Mouse (Mus musculus): ENCODE data around the gene Kdm1b. TPM values are rescaled to one million over a fixed set of nuclear protein-coding genes. Genes with fewer than 3 reads are reported as not detected.

Gene Kdm1b
- polyA plus RNA-seq, 1 experiment from 2014 or later = 21.2 TPM

DNA sequence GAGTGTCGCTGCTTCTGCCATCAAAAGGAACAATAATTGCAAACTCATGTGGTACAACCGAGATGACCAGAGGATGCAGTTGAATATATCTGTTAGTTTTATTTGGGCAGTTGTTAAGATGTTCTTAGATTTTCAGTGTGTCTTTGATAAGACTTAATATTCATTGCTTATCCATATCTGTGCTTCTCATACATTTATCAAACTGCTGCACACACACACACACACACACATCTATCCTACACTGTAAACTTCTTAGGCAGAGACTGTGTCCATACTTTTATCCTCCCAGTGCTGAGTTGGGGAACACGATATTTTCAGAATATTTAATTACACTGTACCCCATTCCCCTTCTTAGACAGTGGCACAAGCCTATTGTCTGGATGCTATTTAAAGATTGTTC is 67.9 kb downstream of the Kdm1b start:
- no peak overlapping the region for H3K4me2 ChIP-seq (ENCODE audit: low read length)
- H3K36me3 ChIP-seq (ENCODE audit: control insufficient read depth, insufficient read depth, low read length) = no peaks in the 10 kb centered on the region
- H3K9ac ChIP-seq (ENCODE audit: low read length) = no peak overlapping the region
- WGBS = 79% methylated on average over 3 of the region's 3 CpGs
- H3K27ac ChIP-seq (ENCODE audit: low read depth, low read length) = no peak overlapping the region
- ATAC-seq (no peak), DNase-seq (ENCODE audit: low spot score) (no peak)
- no peak overlapping the region for H3K4me3 ChIP-seq (ENCODE audit: low read depth, low read length)
- no peaks in the 10 kb centered on the region for H3K27me3 ChIP-seq (replicated peaks; ENCODE audit: control insufficient read depth, insufficient read depth, low read length)
- H3K4me1 ChIP-seq (ENCODE audit: control insufficient read depth, insufficient read depth, low read length) = no peaks in the 10 kb centered on the region
- no peaks in the 10 kb centered on the region for H3K9me3 ChIP-seq (replicated peaks; ENCODE audit: control insufficient read depth, low read length)

DNA sequence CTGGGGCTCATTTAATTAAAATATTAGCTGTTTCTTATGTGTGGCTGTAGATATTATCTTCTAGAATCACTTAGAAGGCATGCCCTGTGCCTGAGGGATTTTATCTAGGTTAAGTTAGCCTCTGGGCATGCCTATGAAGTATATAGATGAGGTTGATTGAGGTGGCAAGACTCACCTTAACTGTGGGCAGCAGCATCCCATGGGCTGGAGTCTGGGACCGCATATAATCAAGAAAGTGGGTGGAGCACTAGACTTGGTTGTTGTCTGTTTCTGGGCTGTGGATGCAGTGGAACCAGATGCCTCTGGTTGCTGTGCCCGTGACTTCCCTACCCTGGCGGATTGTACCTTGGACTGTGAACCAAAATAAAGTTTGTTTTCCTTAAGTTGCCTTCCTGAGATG is 68.8 kb downstream of the Kdm1b start:
- H3K27me3 ChIP-seq (replicated peaks; ENCODE audit: control insufficient read depth, insufficient read depth, low read length) = no peaks in the 10 kb centered on the region
- DNase-seq (ENCODE audit: low spot score) (no peak), ATAC-seq (no peak)
- WGBS = 89% methylated on average over 3 of the region's 3 CpGs
- H3K4me1 ChIP-seq (ENCODE audit: control insufficient read depth, insufficient read depth, low read length) = no peaks in the 10 kb centered on the region
- H3K4me3 ChIP-seq (ENCODE audit: low read depth, low read length) = no peak overlapping the region
- H3K27ac ChIP-seq (ENCODE audit: low read depth, low read length) = no peak overlapping the region
- no peak overlapping the region for H3K4me2 ChIP-seq (ENCODE audit: low read length)
- no peaks in the 10 kb centered on the region for H3K36me3 ChIP-seq (ENCODE audit: control insufficient read depth, insufficient read depth, low read length)
- no peaks in the 10 kb centered on the region for H3K9me3 ChIP-seq (replicated peaks; ENCODE audit: control insufficient read depth, low read length)
- no peak overlapping the region for H3K9ac ChIP-seq (ENCODE audit: low read length)

DNA sequence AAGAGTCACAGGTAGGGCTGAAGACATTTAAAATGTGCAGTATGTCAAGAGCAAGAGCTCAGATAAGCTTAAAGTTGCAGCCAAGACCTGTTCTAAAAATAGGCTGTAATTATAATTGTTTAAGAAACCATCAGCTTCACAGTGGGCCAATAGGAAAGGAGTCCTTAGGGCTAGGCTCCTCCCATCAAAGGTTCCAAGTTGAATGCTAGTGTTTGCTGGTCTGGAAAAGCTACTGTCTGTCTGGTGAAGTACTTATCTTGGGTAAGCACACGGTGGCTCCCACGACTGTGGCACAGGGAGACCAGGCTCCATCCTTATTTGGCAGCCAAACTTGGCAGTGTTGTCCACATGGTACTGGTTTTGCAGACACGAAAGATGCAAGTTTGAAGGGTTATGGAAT is 69.6 kb downstream of the Kdm1b start:
- Histone ChIP-seq H3K36me3 (ENCODE audit: control insufficient read depth, insufficient read depth, low read length) (no peaks in the 10 kb centered on the region), H3K9ac (ENCODE audit: low read length) (no peak overlapping the region), H3K27me3 (replicated peaks; ENCODE audit: control insufficient read depth, insufficient read depth, low read length) (no peaks in the 10 kb centered on the region), H3K4me3 (ENCODE audit: low read depth, low read length) (no peak overlapping the region), H3K9me3 (replicated peaks; ENCODE audit: control insufficient read depth, low read length) (no peaks in the 10 kb centered on the region), H3K4me1 (ENCODE audit: control insufficient read depth, insufficient read depth, low read length) (no peaks in the 10 kb centered on the region), H3K27ac (ENCODE audit: low read depth, low read length) (no peak overlapping the region), H3K4me2 (ENCODE audit: low read length) (no peak overlapping the region)
- WGBS = 67% methylated on average over 3 of the region's 3 CpGs
- DNase-seq (ENCODE audit: low spot score) (no peak), ATAC-seq (no peak)

DNA sequence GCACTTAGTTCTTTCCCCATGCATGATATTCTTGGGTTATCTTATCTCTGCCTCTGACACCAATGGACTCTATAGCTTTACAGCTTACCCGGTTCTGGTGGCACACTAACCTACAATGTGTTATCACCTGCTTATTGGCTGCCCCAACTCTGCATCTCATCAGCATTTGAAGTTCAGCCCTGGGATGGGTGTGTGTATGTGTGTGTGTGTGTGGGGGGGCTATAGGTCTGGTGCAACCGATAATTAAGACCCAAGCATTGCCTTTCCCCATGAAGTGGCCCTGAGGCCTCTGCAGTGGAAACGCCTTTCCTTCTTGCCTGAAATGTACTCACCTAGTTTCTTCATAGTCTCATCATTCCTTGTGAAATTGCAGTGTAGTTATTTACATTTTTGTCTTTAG is 72.7 kb downstream of the Kdm1b start:
- 90% methylated on average over 3 of the region's 3 CpGs for WGBS
- ATAC-seq (no peak), DNase-seq (ENCODE audit: low spot score) (no peak)
- Histone ChIP-seq H3K9me3 (replicated peaks; ENCODE audit: control insufficient read depth, low read length) (no peaks in the 10 kb centered on the region), H3K36me3 (ENCODE audit: control insufficient read depth, insufficient read depth, low read length) (no peaks in the 10 kb centered on the region), H3K4me3 (ENCODE audit: low read depth, low read length) (no peak overlapping the region), H3K9ac (ENCODE audit: low read length) (no peak overlapping the region), H3K4me1 (ENCODE audit: control insufficient read depth, insufficient read depth, low read length) (no peaks in the 10 kb centered on the region), H3K4me2 (ENCODE audit: low read length) (no peak overlapping the region), H3K27me3 (replicated peaks; ENCODE audit: control insufficient read depth, insufficient read depth, low read length) (no peaks in the 10 kb centered on the region), H3K27ac (ENCODE audit: low read depth, low read length) (no peak overlapping the region)

DNA sequence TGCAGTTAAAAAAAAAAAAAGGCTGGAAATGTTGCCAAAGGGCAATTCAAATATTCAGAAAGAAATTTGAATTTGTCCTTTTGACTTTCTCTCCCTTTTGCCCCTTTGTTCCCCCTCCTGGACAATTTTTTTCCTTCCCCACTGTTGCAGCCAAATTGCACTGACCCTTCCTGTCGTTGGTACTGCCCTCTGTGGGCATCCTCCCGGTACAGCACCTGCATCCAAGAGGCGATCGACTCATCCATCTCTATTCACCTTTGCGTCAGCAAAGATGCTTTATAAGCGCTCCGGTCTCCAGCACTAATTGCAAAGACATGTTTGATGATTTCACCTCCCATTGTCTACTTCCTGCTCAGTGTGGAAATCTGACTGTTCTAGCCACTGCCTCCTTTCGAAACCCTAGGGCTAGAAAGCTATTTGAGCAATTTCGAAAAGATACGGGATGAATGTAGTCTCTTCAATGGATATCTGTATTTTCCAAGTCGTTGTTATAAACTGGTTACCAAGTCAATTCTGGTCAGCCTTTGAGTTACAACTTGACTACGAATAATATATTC is 78.1 kb downstream of the Kdm1b start:
- Histone ChIP-seq H3K4me2 (ENCODE audit: low read length) (0 out of 2 replicates have a peak overlapping the region, but pooled peaks have one; percentile 99), H3K36me3 (ENCODE audit: control insufficient read depth, insufficient read depth, low read length) (no peaks in the 10 kb centered on the region), H3K27me3 (replicated peaks; ENCODE audit: control insufficient read depth, insufficient read depth, low read length) (peaks cover 8% of the 10 kb centered on the region; the same call in 1 of the 2 replicates), H3K27ac (ENCODE audit: low read depth, low read length) (no peak overlapping the region), H3K4me3 (ENCODE audit: low read depth, low read length) (no peak overlapping the region), H3K9me3 (replicated peaks; ENCODE audit: control insufficient read depth, low read length) (no peaks in the 10 kb centered on the region), H3K9ac (ENCODE audit: low read length) (no peak overlapping the region), H3K4me1 (ENCODE audit: control insufficient read depth, insufficient read depth, low read length) (no peaks in the 10 kb centered on the region; the same call in 1 of the 2 replicates)
- ATAC-seq (no peak), DNase-seq (ENCODE audit: low spot score) (no peak)
- WGBS = 33% methylated on average over 12 of the region's 12 CpGs

DNA sequence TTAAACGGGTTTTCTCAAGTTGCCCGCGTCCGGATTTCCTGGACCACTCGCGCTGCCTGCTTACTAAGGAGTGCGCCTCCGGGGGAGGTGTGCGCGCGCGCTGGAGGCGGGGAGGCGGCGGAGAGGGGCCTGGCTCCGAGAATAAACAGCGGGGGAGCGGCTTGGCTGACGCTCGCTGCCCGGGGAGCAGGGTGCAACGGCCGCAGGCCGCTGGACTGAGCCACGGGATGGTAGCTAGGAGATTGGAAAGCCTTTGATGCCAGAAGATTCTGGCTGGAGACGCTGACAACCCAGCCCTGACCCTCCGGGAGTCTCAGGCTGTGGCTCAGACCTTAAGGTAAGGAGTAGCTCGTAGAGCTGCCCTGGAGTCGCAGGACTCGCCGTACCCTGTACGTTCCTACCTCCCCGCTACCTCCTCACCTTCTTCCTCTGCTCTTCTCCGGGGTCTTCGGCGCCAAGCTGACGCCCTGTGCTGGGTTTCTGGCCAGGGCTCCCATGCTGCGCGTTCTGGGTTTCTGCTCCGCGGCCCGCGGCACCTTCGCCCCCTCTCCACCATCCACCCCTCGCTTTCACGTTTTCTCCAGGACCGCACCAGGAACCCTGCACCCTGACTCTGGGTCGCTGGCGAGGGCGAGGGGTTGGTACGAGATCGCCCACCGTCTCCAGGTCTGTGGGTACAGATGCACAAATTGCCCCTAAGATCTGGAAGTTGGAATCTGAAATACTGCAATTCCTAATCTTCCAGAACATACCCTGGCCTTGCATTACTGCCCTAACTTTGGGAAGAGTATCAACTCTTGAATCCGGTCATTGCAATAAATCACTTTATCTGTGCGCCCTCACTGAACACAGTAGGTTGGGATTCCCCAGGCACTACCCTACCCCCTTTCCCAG is 79.5 kb downstream of the Kdm1b start, which contains the start of gene Rnf144b:
Gene Rnf144b (plus strand): TSS at position 120 of the 894 bp plus-strand sequence.
- H3K36me3 ChIP-seq (ENCODE audit: control insufficient read depth, insufficient read depth, low read length) = no peaks in the 10 kb centered on the region
- DNase-seq (ENCODE audit: low spot score) (peak; percentile 61), ATAC-seq (0 out of 2 replicates have a peak, but pooled peaks have one; percentile 29)
- H3K27ac ChIP-seq (ENCODE audit: low read depth, low read length) = no peak within 1 kb of the TSS
- peaks cover 8% of the 10 kb centered on the region; the same call in 1 of the 2 replicates for H3K27me3 ChIP-seq (replicated peaks; ENCODE audit: control insufficient read depth, insufficient read depth, low read length)
- H3K9ac ChIP-seq (ENCODE audit: low read length) = peak within 1 kb of the TSS; percentile 61
- no peaks in the 10 kb centered on the region for H3K9me3 ChIP-seq (replicated peaks; ENCODE audit: control insufficient read depth, low read length)
- 3% methylated on average over 55 of the region's 55 CpGs for WGBS
- no peaks in the 10 kb centered on the region; the same call in 1 of the 2 replicates for H3K4me1 ChIP-seq (ENCODE audit: control insufficient read depth, insufficient read depth, low read length)
- peak within 1 kb of the TSS; percentile 99 for H3K4me2 ChIP-seq (ENCODE audit: low read length)
- H3K4me3 ChIP-seq (ENCODE audit: low read depth, low read length) = peak within 1 kb of the TSS; percentile 54

DNA sequence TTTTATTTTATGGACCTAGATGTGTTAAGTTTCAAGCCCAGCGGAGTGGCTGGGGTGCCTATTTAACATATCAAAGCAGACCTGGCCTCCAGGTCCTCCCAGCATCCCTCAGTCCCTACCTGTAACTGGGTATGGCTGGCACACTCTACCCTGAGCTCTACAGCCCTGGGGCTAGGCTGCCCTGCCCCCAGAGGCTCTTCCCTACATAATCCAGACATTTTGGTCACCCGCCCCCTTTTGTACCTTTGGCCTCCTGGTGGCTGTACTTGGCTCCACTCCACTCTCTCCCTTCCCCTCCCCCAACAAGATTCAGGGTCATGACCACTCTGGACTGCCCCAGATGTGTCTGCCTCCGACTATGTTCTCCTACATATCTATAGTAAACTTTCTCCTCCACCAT is 81.2 kb downstream of the Kdm1b start:
- no peaks in the 10 kb centered on the region for H3K9me3 ChIP-seq (replicated peaks; ENCODE audit: control insufficient read depth, low read length)
- ATAC-seq = no peak
- no peaks in the 10 kb centered on the region for H3K36me3 ChIP-seq (ENCODE audit: control insufficient read depth, insufficient read depth, low read length)
- no peak overlapping the region for H3K9ac ChIP-seq (ENCODE audit: low read length)
- DNase-seq (ENCODE audit: low spot score) = no peak
- H3K4me1 ChIP-seq (ENCODE audit: control insufficient read depth, insufficient read depth, low read length) = no peaks in the 10 kb centered on the region; the same call in 1 of the 2 replicates
- H3K27ac ChIP-seq (ENCODE audit: low read depth, low read length) = no peak overlapping the region
- H3K4me3 ChIP-seq (ENCODE audit: low read depth, low read length) = no peak overlapping the region
- no peak overlapping the region for H3K4me2 ChIP-seq (ENCODE audit: low read length)
- H3K27me3 ChIP-seq (replicated peaks; ENCODE audit: control insufficient read depth, insufficient read depth, low read length) = peaks cover 8% of the 10 kb centered on the region; the same call in 1 of the 2 replicates
- WGBS = 49% methylated on average over 3 of the region's 3 CpGs

DNA sequence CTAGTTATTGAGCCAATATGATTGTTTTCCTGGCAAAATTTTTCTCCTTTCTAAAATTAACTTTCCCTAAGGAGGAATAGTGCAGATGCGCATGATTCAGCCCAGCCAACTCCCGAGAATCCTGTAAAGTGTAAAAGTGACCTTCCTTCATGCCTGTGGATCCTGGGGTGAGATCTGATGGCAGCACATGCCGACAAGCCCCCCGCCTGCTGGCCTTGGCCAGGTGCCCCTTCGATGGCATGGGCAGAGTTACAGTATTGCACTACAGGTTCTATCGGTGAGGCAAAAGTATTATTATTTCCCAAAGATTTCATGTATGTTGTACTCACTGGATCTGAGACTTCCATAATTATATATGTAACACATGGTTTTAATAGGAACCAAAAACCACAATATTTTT is 81.7 kb downstream of the Kdm1b start:
- H3K4me3 ChIP-seq (ENCODE audit: low read depth, low read length) = no peak overlapping the region
- 87% methylated on average over 6 of the region's 6 CpGs for WGBS
- no peak overlapping the region for H3K9ac ChIP-seq (ENCODE audit: low read length)
- H3K4me2 ChIP-seq (ENCODE audit: low read length) = no peak overlapping the region
- no peak overlapping the region for H3K27ac ChIP-seq (ENCODE audit: low read depth, low read length)
- no peak for DNase-seq (ENCODE audit: low spot score)
- H3K36me3 ChIP-seq (ENCODE audit: control insufficient read depth, insufficient read depth, low read length) = no peaks in the 10 kb centered on the region
- no peaks in the 10 kb centered on the region for H3K9me3 ChIP-seq (replicated peaks; ENCODE audit: control insufficient read depth, low read length)
- peaks cover 8% of the 10 kb centered on the region; the same call in 1 of the 2 replicates for H3K27me3 ChIP-seq (replicated peaks; ENCODE audit: control insufficient read depth, insufficient read depth, low read length)
- no peaks in the 10 kb centered on the region; the same call in 1 of the 2 replicates for H3K4me1 ChIP-seq (ENCODE audit: control insufficient read depth, insufficient read depth, low read length)
- no peak for ATAC-seq

DNA sequence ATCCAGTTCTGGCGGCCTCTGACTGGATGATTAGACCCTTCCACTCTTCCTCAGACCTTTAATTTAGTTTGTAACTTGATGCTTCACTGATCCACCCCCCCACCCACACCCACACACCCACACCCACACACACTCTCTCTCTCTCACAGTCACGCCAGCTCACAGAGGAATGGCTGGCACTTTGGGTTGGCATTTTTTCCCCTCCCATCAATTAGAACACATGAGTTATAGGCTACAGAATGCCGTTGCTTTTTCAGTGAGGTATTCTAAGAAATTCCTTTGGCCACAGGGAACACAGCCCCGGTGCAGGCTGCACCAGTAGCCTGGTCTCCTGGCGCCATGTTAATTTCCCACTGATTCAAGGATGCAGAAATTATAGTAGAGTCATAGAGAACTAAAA is 82.3 kb downstream of the Kdm1b start:
- Histone ChIP-seq H3K27ac (ENCODE audit: low read depth, low read length) (no peak overlapping the region), H3K36me3 (ENCODE audit: control insufficient read depth, insufficient read depth, low read length) (no peaks in the 10 kb centered on the region), H3K4me1 (ENCODE audit: control insufficient read depth, insufficient read depth, low read length) (no peaks in the 10 kb centered on the region; the same call in 1 of the 2 replicates), H3K27me3 (replicated peaks; ENCODE audit: control insufficient read depth, insufficient read depth, low read length) (peaks cover 8% of the 10 kb centered on the region; the same call in 1 of the 2 replicates), H3K4me3 (ENCODE audit: low read depth, low read length) (no peak overlapping the region), H3K9ac (ENCODE audit: low read length) (no peak overlapping the region), H3K9me3 (replicated peaks; ENCODE audit: control insufficient read depth, low read length) (no peaks in the 10 kb centered on the region), H3K4me2 (ENCODE audit: low read length) (no peak overlapping the region)
- no peak for ATAC-seq
- no peak for DNase-seq (ENCODE audit: low spot score)
- WGBS = 80% methylated on average over 5 of the region's 5 CpGs
